Mouse (Mus musculus) thymus, postnatal 0 days (tissue): Measurements from ENCODE around the gene Tmem145. TPM values are rescaled to one million over a fixed set of nuclear protein-coding genes. Genes with fewer than 3 reads are reported as not detected.
"Not testable (repeated sequence)": the region's sequence is repeated elsewhere in the genome, so short reads cannot be mapped to it uniquely, and the experiment has no call there.

Source experiments
- DNase-seq: peaks from one replicate; pipeline ENCODE4 v3.0.0-alpha.2; 2015; ENCODE audit warnings: low spot score
- polyA plus RNA-seq: library from polyadenylated mRNA; unstranded; fragments of >200 nt; fragmentation: Nextera tagmentation; extraction: Ambion mirVana; gene quantifications from 2 replicates; pipeline ENCODE4 v1.2.1, GENCODE M21; 2015

Gene Tmem145
- polyA plus RNA-seq, result not detected in 2 replicates

DNA sequence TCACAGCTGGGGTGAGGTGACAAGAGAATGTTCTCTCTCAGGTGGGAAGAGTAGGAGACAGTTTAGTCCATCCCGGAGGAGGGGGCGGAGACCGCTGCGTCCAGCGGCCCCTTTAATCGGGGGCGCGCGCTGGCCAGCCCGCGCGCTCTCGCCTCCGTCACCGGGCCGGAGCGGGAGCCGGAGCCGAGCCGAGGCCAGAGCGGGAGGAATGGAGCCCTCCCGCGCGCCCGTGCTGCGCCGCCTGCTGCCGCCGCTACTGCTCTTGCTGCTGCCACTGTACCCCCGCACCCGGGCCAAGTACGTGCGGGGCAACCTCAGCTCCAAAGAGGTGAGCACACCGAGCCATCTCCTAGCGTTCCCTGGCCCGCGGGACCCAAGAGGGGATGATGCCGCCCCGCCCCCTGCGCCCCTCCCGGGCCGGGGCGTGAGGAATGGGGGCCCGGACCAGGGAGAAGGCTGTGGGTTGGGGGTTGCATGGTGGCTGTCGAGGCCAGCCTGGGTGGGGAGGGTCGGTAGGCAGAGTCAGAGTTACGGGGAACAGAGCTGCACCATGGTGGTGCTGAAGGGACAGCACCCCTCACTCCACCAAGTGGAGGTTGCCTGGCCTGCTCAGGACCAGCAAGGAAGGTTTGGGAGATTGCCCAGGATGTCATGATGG lies at the start of gene Tmem145:
TSS of gene Tmem145 (plus strand) at position 151 of the 658 bp plus-strand sequence.
- peak; percentile 66 for DNase-seq

DNA sequence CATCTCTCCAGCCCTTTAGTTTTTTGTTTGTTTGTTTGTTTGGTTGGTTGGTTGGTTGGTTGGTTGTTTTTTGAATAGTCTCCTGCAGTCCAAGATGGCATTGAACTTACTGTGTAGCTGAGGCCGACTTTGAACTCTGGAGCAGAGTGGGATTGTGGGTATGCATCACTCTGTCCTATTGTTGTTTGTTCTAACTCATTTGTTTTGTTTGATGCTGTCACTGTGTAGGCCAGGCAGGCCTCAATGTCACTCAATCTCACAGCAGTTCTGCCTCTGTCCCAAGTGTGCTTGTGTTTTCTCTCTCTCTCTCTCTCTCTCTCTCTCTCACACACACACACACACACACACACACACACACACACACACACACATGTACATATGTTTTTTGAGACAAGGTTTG lies 44.0 kb upstream of the Tmem145 start:
- DNase-seq, result no peak

DNA sequence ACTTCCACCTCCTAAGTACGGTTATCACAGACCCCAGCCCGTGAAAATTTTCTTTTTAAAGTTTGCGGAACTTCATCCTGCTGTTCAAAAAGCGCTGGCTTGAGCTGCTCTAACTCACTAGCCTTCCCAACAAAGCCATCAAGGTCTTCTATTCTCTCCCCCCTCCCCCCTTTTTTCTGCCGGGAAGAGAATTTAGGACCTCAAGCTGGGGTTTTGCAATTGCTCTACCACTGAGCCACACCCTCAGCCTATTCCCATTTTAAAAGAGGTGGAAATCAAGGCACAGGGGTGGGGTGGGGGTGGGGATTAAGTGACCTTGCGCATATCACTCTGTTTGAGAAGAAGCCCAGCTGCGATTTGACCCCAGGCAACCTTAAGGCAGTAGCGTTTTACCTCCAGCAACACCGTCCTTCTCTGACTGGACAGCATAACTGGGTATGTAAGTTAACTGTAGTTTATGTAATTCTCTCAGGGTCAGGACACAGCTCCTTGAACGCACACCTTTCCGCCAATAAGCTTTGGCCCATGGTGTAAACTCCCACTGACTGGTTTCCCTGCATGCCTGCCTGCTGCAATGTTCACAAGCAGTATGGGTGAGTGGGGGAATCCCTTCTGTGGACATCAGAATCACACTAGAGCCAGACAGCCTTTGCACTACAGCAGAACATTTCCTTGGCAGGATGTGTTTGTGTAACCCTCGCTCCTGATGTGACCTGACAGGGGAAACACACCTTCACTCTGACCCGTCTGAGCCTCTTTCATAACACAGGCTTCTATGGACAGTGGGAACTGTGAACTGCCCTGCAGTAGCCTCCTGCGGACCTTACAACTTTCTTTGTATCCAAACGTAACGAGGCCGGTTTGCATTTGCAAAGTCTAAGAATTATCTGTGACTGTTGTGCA lies 41.7 kb upstream of the Tmem145 start:
- DNase-seq, result no peak

DNA sequence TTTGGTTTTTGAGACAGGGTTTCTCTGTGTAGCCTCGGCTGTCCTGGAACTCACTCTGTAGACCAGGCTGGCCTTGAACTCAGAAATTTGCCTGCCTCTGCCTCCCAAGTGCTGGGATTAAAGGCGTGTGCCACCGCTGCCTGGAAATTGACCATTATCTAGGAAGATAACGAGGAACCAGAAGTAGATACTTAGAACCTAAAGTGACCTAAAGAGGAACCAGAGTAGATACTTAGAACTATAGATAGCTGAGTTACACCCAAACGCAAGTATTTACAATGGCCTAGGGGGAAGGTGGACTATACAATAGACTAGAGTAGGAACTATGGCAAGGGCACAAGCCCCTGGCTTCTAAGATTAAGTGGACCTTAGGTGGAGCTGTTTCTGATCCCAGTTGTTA lies 40.2 kb upstream of the Tmem145 start:
- DNase-seq, result not testable (repeated sequence)

DNA sequence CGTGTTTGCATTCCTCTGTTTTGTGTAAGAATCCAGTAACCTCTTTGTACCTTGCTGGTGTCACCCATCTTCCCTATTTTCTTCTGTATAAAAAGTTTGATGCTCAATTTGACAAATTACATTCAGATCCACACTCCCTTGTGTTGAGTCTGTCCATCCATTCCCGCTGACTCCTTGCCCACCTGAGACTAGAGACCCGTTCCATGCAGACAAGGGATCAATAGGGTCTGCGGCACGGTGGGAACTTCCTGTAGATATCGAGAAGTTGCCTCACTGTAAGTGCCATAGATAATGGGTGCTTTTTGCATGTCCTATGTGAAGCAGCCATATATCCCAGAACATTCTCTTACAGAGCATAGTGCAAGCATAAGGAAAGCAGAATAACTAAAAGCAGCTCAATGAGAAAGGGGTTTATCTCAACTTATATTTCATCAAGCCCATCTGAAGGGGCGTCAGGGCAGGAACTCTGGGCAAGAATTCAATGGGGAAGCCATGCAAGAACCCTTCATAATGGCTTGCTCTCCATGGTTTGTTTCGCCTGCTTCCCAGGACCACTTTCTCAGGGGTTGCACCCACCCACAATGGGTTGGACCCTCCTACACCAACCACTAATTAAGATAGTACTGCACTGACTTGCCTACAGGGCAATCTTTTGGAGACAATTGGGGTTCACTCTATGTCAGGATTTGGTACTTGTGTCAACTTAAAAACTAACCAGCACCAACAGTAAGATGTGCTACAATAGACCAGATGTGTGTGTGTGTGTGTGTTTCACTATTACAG lies 39.5 kb upstream of the Tmem145 start:
- DNase-seq, result no peak

DNA sequence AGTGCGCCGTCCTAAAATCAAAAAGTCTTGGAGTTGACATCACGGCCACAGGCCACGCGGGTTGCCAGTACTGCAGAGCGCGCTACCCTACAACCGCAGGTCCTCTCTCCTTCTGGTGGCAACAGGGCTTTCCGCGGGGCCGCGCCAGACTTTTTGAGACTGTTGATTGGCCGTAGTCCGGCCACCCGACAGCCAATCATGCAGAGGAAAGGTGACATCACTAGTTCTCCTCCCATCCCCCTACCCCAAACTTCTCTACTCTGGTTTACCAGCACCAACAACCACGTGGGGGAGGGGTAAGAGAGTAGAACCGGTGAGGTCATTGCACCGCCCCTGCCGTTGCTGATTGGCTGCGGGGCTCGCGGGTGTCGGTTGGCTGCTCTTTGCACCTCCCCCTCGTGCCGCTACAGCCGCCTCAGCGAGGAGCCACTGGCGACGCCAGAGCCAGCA lies 38.6 kb upstream of the Tmem145 start, which contains the start of gene Cic:
TSS of gene Cic (plus strand) at position 404 of the 450 bp plus-strand sequence.
- DNase-seq, result peak; percentile 100

DNA sequence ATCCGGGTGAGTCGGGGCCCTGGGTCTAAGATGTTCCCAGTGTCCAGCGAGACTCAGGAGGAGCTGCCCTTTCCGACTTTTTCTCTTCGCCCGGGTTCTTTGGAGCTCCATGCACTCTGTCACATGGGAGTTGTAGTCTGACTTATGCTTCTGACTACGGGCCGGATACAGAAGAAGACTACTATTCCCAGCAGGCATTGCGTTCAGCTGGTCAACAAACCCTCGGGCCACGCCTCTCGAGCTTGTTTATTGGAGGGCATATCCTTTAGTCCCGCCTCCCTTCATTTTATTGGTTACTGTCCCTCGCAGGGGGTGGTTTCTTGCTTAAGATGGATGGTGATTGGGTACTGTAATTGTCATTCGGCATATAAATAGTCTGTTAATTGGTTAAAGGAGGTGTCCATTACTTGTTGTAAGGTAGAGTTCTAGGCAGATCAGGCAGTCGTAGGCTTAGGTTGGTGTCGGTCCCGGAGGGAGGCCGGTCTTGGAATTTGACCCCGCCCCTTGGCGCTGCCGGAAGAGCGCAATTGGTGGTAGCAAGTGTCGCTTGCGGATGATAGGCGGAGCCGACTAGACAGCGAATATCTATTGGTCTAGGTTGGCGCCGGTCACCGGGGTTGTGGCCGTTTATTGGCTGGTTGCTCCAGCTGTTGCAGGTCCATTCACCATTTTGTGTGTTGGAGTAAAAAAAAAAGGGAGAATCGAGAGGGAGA lies 38.0 kb upstream of the Tmem145 start:
- peak; percentile 100 for DNase-seq

DNA sequence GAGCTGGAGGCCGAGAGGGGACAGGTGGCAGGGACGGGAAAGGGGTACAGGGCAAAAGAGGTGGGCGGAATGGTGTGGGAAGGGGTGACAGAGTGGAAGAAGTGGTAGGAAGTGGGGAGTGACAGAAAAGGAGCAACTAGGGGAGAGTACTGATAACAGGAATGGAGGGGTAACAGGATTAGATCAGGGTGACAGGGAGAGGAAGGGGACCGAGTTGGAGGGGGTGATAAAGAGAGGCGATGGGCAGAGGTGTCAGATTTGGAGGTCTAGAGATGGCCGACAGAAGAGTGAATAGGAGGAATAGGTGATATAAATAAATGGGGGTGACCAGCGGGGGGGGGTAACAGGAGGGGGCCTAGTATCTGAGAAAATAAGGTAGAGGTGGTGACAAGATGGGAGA lies 37.3 kb upstream of the Tmem145 start:
- no peak for DNase-seq

DNA sequence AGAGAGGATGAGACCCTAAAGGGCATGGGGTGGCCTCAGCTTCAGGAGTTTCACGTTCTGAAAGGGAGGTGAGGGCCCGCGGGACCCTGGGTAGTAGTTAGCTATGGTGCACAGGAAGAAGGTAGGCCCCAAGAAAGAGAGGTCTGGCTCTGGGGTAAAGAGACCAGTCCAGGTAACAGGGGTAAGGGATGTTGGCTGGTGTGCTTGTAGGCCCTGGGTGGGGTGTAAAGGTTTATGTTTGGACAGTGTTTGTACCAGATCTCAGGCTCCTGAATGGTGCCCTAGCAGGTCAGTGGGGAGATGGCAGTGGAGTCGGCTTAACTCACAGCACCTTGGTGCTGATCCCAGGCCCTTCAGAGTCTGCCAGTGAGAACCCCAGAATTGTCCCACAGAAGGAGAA lies 36.9 kb upstream of the Tmem145 start:
- DNase-seq, result peak; percentile 26

DNA sequence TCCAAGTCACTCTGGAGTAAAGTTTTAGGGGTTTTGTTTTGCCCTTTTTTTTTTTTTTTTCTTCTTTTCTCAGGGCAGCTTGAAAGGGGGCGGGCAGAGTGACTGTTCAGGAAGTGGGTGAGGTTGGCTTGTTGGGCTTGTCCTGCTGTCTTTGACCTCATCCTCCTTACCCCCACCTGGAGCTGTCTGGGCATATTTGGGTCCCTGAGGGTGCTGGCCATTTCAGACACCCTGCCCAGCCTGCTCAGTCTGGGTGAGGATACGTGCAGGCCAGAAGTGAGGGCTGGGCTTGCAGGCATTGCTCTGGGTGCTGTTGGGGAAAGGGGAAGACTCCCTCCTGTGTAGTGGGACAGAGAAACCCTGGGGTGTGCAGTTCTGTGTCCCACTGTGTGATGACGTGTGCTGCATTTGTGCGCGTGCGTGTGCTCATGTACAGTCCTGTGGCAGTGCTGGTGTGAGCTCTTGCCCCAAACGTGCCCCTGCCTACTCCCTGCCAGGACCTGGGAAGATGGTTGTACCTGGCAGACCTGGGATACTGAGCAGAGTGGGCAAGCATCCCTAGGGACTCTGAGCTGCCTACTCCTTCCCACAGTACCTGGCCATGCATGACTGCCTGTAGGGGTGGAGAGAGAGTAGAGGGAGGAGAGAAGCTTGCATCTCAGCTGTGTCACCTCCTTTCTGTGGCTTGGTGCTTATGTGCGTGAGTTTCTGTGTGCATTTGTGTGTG lies 36.2 kb upstream of the Tmem145 start:
- DNase-seq, result no peak

DNA sequence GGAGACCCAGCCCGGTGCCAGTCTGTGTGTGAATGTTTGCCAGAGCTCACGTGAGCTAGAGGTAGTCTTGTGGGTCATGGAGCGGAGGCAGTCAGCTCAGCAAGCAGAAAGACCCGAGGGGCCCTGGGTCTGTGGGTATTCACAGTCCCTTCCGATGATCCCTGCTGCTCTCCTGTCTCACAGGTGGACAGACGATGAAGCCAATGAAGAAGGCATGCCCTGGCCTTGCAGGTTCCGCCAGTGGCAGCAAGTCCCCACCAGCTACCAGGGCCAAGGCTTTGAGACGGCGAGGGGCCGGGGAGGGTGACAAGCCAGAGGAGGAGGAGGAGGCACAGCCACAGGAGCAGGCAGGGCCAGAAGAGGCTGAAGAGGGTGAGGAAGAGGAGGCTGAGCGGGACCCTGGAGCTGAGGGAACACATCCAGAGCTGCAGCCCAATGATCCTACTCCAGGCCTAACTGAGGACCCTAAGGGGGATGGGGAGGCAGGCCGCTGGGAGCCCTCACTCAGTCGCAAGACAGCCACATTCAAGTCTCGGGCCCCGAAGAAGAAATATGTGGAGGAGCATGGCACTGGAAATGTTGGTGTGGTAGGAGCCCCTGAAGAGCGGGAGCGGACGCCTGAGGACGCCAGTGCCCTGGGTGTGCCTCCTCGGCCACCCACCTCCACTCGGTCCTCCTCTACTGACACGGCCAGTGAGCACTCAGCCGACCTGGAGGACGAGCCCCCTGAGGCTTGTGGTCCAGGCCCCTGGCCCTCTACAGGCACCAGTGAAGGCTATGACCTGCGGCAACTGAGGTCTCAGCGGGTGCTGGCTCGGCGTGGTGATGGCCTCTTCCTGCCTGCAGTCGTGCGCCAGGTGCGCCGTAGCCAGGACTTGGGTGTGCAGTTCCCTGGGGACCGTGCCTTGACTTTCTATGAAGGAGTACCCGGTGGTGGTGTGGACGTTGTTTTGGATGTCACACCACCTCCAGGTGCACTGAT lies 35.0 kb upstream of the Tmem145 start:
- no peak for DNase-seq

DNA sequence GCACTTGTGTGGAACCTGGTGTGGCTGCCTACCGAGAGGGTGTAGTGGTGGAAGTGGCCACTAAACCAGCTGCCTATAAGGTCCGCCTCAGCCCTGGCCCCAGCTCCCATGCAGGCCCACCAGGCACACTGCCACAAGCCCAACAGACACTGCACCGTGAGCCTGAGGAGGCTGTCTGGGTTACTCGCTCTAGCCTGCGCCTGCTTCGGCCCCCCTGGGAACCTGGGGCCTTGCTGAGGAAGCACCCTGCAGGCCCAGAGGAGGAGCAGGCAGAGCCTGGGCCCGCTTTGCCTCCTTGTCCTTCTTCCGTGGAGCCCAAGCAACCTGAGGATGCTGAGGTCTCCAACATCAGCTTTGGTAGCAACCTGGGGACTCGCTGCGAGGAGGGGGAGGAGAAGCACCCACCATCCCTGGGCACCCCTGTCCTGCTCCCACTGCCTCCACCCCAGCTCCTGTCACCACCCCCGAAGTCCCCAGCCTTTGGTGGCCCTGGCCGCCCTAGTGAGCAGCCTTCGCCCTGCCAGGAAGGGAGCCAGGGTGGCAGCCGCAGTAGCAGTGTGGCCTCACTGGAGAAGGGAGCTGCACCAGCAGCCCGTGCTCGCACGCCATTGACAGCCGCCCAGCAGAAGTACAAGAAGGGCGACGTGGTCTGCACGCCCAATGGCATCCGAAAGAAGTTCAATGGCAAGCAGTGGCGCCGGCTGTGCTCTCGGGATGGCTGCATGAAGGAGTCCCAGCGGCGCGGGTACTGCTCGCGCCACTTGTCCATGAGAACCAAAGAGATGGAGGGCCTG lies 34.1 kb upstream of the Tmem145 start:
- DNase-seq, result no peak

DNA sequence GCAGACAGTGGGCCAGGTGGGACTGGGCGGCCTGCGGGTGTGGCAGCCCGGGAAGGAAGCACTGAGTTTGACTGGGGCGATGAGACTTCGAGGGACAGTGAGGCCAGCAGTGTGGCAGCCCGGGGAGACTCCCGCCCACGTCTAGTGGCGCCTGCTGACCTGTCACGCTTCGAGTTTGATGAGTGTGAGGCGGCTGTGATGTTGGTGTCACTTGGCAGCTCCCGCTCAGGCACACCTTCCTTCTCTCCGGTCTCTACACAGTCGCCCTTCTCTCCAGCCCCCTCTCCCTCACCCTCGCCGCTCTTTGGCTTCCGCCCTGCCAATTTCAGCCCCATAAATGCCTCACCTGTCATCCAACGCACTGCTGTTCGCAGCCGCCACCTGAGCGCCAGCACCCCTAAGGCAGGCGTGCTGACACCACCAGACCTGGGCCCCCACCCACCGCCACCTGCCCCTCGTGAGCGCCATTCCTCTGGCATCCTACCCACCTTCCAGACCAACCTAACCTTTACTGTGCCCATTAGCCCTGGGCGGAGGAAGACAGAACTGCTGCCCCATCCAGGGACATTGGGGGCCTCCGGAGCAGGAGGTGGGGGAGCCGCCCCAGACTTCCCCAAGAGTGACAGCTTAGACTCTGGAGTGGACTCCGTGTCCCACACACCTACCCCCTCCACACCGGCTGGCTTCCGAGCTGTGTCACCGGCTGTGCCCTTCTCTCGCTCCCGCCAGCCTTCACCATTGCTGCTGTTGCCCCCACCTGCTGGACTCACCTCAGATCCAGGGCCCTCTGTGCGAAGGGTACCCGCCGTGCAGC lies 33.3 kb upstream of the Tmem145 start:
- no peak for DNase-seq

DNA sequence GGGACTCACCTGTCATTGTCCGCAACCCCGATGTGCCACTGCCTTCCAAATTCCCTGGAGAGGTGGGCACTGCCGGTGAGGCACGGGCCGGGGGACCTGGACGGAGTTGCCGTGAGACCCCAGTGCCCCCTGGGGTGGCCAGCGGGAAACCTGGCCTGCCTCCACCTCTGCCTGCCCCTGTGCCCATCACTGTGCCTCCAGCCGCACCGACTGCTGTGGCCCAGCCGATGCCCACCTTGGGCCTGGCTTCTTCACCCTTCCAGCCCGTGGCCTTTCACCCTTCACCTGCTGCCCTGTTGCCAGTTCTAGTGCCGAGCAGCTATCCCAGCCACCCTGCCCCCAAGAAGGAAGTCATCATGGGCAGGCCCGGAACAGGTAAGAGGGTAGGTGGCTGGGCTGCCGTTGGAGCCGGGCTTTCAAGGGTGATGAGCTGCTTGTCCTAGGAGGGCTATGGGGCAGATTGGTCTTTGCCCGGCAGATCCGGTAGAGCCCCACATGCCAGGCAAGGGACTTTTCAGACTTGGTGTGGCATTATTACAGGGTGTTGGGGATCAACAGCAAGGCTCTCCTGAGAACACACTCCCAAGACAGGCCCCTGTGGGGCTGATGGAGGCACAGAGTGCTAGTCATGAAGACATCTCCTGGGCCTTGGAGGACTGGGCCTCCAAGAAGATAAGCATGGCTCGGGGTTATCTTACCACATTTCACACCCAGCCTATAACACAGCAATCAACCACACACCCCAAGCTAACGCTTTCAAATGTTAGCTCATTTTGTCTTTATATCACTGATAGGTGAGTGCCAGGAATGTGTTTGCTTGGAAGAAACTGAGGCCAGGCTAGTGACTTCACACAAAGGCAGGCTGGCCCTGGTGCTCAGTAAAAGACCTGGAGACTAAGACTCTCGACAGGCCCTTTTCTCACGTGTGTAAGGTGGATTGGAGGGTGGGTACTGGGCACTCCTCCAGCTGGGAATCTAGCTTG lies 32.4 kb upstream of the Tmem145 start:
- no peak for DNase-seq

DNA sequence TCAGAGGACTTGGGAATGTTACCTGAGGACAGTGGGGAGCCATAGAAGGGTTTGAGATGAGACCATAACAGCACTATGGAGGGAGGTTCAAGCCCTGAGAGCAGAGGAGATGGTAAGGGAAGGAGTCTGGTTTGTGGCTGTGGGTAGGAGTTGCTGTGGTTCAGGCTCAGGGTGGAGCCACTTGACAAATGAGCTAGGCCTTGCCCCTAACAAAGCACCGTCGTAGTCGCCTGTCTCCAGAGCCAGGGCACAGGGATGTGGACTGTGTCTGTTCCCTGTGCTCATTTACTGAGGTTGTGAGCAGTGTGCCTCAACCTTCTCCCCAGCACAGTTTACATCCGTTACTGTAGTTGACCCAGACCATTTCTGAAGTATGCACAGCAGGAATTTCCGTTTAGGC lies 31.3 kb upstream of the Tmem145 start:
- peak; percentile 50 for DNase-seq

DNA sequence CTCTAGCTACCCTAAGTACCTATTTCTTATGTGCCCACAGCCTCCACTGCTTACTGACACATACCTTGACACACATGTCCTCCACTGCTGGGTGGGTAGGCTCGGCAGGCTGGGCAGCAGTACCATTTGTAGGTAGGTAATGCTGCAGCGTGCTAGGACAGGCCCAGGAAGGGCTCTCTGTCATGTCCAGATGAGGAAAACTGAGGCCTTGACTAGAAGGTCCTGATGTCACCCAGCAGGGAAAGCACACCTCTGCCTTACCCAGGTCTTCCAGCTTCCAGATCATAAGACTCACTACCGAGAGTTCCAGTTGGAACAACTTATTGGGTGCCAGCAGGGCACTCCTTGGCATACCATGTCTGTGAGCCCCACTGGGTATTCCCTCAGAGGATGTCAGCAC lies 30.9 kb upstream of the Tmem145 start:
- DNase-seq, result no peak
